Mouse (Mus musculus) cerebellum, adult 2 months (tissue): ENCODE data around the gene Wdfy3. TPM values are rescaled to one million over a fixed set of nuclear protein-coding genes. Genes with fewer than 3 reads are reported as not detected.
A peak's percentile ranks its signal among the peaks of the same experiment; 100 is the strongest.

Experiments
- DNase-seq, 2 experiments: peaks; one replicate each; pipeline ENCODE4 v3.0.0; 2021
- H3K27ac ChIP-seq: fragments of 200-500 bp; 2 replicates; pipeline ENCODE4 v1.5.1; 2012; ENCODE audit warnings: low read length, control low read depth, inconsistent platforms; ENCODE audit not compliant: insufficient read depth
- H3K27me3 ChIP-seq: fragments of 200-500 bp; 2 replicates; pipeline ENCODE4 v1.6.1; 2012; ENCODE audit warnings: inconsistent platforms, mild to moderate bottlenecking, low read length, moderate library complexity; ENCODE audit not compliant: control insufficient read depth, insufficient read depth
- H3K4me1 ChIP-seq: fragments of 200-500 bp; 2 replicates; pipeline ENCODE4 v1.6.1; 2011; ENCODE audit warnings: low read length; ENCODE audit not compliant: control insufficient read depth, insufficient read depth
- H3K4me3 ChIP-seq: fragments of 200-500 bp; replicated peaks from 2 replicates; pipeline ENCODE3; 2011; ENCODE audit warnings: mild to moderate bottlenecking, low read depth, low read length, control low read depth; ENCODE audit not compliant: insufficient read depth
- CTCF ChIP-seq: fragments of 200-500 bp; IDR thresholded peaks from 2 replicates; pipeline ENCODE4 v1.5.1; 2011; ENCODE audit warnings: low read depth, mild to moderate bottlenecking, control low read depth, low read length, moderate library complexity, borderline replicate concordance; ENCODE audit not compliant: insufficient read depth
- POLR2A ChIP-seq: fragments of 200-500 bp; IDR thresholded peaks from 2 replicates; pipeline ENCODE4 v1.6.1; 2011; ENCODE audit warnings: low read length, control low read depth, borderline replicate concordance; ENCODE audit not compliant: insufficient read depth
- WGBS: fragments of 180-500 bp; shearing (Covaris S2); methylation state at CpG from one replicate; pipeline ENCODE4 v1.1.7; 2018; 5-methylcytosine and 5-hydroxymethylcytosine counted together
- polyA plus RNA-seq: library from polyadenylated mRNA; depleted of rRNA; stranded (reverse); fragments of >200 nt; gene quantifications from 2 replicates; pipeline ENCODE4 v1.2.3, GENCODE M21; 2012

Wdfy3 gene
- polyA plus RNA-seq, 1 experiment, result 75.4 TPM

DNA sequence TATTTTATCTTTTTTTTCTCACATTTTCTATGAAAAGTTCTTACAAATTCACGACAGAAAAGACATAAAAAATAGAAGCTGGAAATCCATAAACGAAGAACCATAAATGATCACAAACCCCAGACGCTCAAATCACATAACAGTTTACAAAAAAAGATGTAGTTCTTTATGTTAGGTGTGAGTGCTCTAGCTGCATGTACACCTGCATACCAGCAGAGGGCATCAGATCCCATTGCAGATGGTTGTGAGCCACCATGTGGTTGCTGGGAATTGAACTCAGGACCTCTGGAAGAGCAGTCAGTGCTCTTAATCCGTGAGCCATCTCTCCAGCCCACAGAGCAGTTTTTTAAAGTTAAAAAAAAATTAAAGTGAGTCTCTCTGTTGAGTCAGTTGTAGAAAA is 25.9 kb upstream of the Wdfy3 start:
- no peak for TF ChIP-seq POLR2A
- no peak for TF ChIP-seq CTCF
- H3K4me3 ChIP-seq, result no peak overlapping the region
- no peaks in the 10 kb centered on the region for H3K4me1 ChIP-seq
- no peaks in the 10 kb centered on the region for H3K27me3 ChIP-seq
- H3K27ac ChIP-seq, result no peak overlapping the region
- 93% methylated on average over 4 of the region's 4 CpGs for WGBS
- no peak for DNase-seq

DNA sequence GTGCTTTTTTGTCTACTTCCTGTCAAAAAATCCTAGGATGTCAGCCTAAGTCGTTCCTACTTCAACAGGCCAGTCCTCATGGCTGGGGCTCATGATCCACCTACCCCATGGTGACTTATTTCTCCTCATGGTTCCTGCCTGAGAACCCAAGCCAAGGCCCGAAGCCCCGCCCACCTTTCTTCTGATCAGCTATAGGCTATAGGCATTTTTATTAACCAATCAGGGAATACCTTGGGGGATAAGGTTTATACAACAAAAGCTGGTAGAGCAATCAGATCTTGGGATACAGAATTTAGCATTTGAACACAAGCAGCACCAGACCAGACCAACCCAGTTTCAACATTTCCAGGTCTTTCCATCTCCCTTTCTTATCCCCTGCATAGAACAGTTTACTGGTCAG is 21.0 kb upstream of the Wdfy3 start:
- Histone ChIP-seq H3K4me1 (no peaks in the 10 kb centered on the region), H3K4me3 (no peak overlapping the region), H3K27ac (no peak overlapping the region), H3K27me3 (no peaks in the 10 kb centered on the region)
- DNase-seq, result no peak
- no peak for TF ChIP-seq CTCF
- TF ChIP-seq POLR2A, result no peak
- 85% methylated on average over 3 of the region's 3 CpGs for WGBS

DNA sequence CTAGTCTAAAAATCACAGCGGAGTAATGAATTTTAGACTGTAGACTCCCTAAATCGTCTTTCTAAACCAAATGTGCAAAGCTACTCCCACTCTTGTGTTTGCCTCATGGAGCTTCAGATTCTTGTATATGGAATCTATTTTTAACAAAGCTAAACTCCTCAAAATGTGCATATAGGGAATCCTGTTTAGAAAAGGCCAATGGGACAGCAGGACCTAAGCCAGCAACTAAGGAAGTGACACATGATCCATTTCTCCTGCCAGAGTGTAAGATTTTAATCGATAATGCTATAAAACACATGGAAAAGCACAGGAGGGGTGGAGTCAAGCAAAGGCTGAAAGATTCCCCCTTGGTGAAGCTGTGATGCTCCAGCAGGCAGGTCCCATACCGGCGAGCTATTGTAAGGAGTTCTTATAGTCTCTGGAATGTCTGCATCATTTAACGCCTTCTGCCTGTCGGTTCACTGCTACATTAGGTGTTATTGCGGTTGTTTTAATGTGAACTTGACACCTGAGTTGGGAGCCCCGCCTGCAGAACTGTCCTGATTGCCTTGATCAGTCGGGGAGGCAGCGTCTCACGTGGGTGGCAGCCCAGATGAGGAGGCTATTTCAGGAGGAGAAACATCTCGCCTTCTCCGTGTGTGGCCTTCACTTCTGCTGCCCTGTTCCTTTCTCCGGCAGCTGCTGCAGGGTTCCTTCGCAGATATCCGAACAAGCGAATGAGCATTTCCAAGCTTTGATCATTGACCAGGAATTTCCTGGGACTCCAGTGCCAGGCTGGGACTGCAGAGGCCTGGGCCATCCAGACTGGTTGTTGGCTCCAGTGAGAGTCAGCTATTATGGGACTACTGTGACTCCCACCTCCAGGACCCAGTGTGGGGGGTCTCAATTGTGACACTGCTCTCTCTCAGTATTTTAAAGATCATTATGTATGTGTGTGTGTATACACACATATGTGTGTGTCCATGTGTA is 15.3 kb upstream of the Wdfy3 start:
- Histone ChIP-seq H3K27ac (no peak overlapping the region), H3K4me3 (no peak overlapping the region), H3K4me1 (no peaks in the 10 kb centered on the region), H3K27me3 (no peaks in the 10 kb centered on the region)
- DNase-seq, result no peak
- WGBS, result 52% methylated on average over 18 of the region's 18 CpGs
- TF ChIP-seq CTCF (no peak), POLR2A (no peak)

DNA sequence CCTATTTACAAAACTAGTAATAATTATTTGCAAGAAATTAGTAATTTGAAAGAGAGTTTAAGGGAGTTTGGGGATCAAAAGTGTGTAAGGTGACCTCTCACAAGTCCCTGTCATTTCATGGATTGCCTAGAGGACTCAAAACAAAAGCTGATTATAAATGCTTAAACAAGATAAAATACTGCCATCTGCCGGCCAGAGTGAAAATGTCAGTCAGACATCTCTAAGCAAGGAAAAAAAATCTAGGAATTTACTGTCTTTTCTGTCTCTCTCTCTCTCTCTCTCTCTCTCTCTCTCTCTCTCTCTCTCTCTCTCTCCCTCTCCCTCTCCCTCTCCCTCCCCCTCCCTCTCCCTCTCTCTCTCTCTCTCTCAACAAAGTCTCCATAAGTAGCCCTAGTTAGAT is 4.4 kb upstream of the Wdfy3 start:
- Histone ChIP-seq H3K4me1 (no peaks in the 10 kb centered on the region; the same call in 1 of the 2 replicates), H3K4me3 (no peak overlapping the region), H3K27me3 (no peaks in the 10 kb centered on the region), H3K27ac (no peak overlapping the region)
- peak; percentile 46 for TF ChIP-seq CTCF
- TF ChIP-seq POLR2A, result no peak
- DNase-seq, result peak; percentile 77 to 79
- 3% methylated on average over 1 of the region's 1 CpGs for WGBS

DNA sequence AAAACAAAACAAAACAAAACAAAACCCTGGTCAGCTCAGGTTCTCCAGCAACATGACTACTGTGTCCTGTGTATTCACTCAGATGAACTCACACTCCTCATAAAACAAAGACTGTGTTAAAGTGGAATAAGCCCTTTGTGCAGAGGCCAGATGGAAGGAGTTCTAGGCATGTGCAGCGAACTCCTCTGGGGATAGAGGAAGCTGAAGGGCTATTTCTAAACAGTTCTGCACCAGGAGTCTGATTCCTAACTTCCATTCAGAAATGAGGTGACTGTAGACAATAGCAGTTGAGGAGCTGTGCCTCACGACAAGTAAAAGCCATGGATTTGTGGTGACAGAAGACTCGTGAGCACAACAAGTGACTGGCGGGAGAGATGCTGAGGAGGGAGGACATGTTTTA is 2.3 kb upstream of the Wdfy3 start:
- WGBS, result 85% methylated on average over 4 of the region's 4 CpGs
- no peak for TF ChIP-seq POLR2A
- no peak for TF ChIP-seq CTCF
- Histone ChIP-seq H3K27me3 (no peaks in the 10 kb centered on the region), H3K4me3 (no peak overlapping the region), H3K4me1 (peaks cover under 1% of the 10 kb centered on the region; the same call in 1 of the 2 replicates), H3K27ac (no peak overlapping the region)
- no peak for DNase-seq

DNA sequence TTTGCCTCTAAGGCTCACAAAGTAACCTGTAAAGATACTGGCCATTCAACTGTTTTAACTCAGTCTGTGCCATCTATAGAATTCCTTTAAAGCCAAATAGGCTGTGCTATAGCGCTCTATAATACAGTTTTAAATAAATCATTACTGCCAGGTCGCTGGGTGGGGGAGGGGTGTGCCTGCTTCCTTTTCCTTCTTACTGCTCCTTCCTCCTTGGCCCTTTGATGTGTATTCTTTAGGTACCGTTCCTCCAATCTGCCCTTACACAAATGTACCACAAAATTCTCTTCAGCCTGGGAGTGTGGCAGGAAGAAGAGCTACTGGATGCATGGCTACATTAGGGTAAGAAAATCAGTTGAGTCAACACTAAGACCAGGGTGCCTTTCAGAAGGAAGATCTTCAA is 1.5 kb upstream of the Wdfy3 start:
- Histone ChIP-seq H3K27me3 (no peaks in the 10 kb centered on the region), H3K27ac (no peak overlapping the region), H3K4me3 (no peak overlapping the region), H3K4me1 (peaks cover 3% of the 10 kb centered on the region; the same call in 1 of the 2 replicates)
- TF ChIP-seq CTCF (no peak), POLR2A (no peak)
- no peak for DNase-seq
- WGBS, result 88% methylated on average over 3 of the region's 3 CpGs

- peaks cover 3% of the 10 kb centered on the region; the same call in 1 of the 2 replicates for H3K4me1 ChIP-seq
- no peak for DNase-seq
- TF ChIP-seq POLR2A (no peak), CTCF (no peak)
- 75% methylated on average over 4 of the region's 4 CpGs for WGBS
- no peak overlapping the region for H3K4me3 ChIP-seq
- H3K27ac ChIP-seq, result no peak overlapping the region
- no peaks in the 10 kb centered on the region for H3K27me3 ChIP-seq
Observed at GRCm38 (mm10) chr5:102070788-102071187, 1.1 kb upstream of the Wdfy3 start.

- no peak for DNase-seq
- H3K27ac ChIP-seq, result peak overlapping the region; percentile 88
- 23% methylated on average over 6 of the region's 6 CpGs for WGBS
- H3K4me3 ChIP-seq, result peak overlapping the region; percentile 88
- H3K27me3 ChIP-seq, result no peaks in the 10 kb centered on the region
- peaks cover 3% of the 10 kb centered on the region; the same call in 1 of the 2 replicates for H3K4me1 ChIP-seq
- TF ChIP-seq CTCF (no peak), POLR2A (no peak)
Observed at GRCm38 (mm10) chr5:102070414-102070768, 670 bp upstream of the Wdfy3 start.
